ENCODE assay signal across 8 mouse cellular contexts in the genomic region with DNA sequence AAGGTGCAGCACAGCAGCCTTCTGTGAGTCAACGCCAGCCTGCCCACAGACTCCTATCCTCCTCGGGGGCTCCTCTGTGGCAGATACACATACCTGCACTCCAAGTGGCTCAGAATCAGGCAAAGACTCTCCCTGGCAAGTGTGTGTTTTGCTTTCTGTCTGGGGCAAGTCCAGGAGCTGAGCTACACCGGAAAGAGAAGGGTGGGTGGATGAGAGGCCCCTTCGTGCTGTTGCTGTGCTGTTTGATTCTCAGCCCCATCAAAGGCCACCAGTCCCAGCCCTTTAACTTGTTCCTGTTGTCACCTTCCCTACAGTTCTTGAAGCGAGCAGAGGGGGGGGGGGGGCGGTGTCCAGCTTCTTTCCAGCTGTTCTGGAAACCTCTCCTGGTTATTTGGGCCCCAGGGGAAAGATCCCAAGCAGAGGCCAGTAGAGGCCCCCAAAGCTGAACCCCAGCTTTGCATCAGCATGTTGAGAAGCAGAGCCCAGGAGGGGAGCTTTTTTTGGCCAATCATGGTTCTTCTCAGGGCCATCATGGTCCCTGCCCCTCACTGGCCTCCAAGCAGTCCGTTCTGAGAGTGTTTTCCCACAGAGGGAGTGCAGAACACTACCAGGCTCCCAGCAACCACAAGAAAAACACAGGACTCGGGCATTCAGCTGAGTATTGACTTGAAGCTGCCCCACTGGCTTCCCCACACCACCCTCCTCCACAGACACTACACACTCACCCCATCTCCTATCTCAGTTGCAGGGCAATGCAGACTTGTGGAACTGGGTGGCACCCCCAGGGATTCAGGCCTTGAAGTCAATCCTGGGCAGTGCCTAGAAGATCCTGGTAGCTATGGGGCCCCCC. TPM values are rescaled to one million over a fixed set of nuclear protein-coding genes. Genes with fewer than 3 reads are reported as not detected.
A peak's percentile ranks its signal among the peaks of the same experiment; 100 is the strongest.
DNase-seq lines count a peak whose midpoint lies in the region; ATAC-seq and TF ChIP-seq lines count a peak whose summit lies in the region.

No protein-coding gene starts in this region.

- TF ChIP-seq POLR2A in kidney, adult 2 months (IDR thresholded peaks at IDR 0.05; ENCODE audit: low read depth, low read length), result no peak
- TF ChIP-seq POLR2A in MEL (IDR thresholded peaks at IDR 0.05; ENCODE audit: control insufficient read depth in 1 of 2, insufficient read depth in 1 of 2, low read depth in 1 of 2, low read length in 2 of 2, poor library complexity in 1 of 2) (no peak), myocyte (IDR thresholded peaks at IDR 0.05; ENCODE audit: insufficient read length, low read depth) (no peak)

- TF ChIP-seq CTCF in kidney, adult 2 months (conservative IDR thresholded peaks at IDR 0.05; ENCODE audit: insufficient read depth, insufficient read length, low read depth, low read length), result no peak
- no peak for TF ChIP-seq CTCF in MEL (IDR thresholded peaks at IDR 0.05 in 2 of 3, conservative IDR thresholded peaks at IDR 0.05 in 1 of 3; ENCODE audit: control insufficient read depth in 1 of 3, insufficient read depth in 1 of 3, low read depth in 2 of 3, low read length in 3 of 3, poor library complexity in 1 of 3, severe bottlenecking in 1 of 3)

- ATAC-seq in hematopoietic stem cell, adult 5-6 weeks (replicated peaks in 1 of 2; ENCODE audit: insufficient read depth in 1 of 2, low FRiP score in 2 of 2, low TSS enrichment in 1 of 2, low read depth in 1 of 2, poor library complexity in 2 of 2, severe bottlenecking in 2 of 2), result peak; percentile 4 to 14; a peak in 2 of 4 replicates

- no peak for TF ChIP-seq EP300 in MEL (IDR thresholded peaks at IDR 0.05; ENCODE audit: low read depth in 1 of 2, low read length in 2 of 2)

- DNase-seq in kidney, adult 2 months, result no peak
- DNase-seq in kidney, postnatal 25 days, result no peak
- no peak for DNase-seq in MEL (ENCODE audit: low read depth, low spot score)
- no peak for DNase-seq in cerebellum, postnatal 14 days
- DNase-seq in gastrocnemius, postnatal 14 days, result no peak
- DNase-seq in cerebellum, postnatal 36 days, result no peak

- 41% methylated on average over 8 of the region's 8 CpGs for WGBS in kidney, adult 2 months

- no peak overlapping the region for H3ac ChIP-seq in myocyte (ENCODE audit: control insufficient read depth, insufficient read length)

- intact Hi-C loops in gastrocnemius, postnatal 14 days (cut with DNase I; ENCODE audit: low total_unique reads), result no loop called here

- TF ChIP-seq RAD21 in MEL (IDR thresholded peaks at IDR 0.05; ENCODE audit: low read depth, low read length), result no peak

- H3K4me3 ChIP-seq in kidney, adult 2 months (ENCODE audit: insufficient read depth, low read depth, low read length), result peak overlapping the region; percentile 34
- H3K4me3 ChIP-seq in MEL (ENCODE audit: control insufficient read depth in 1 of 2, insufficient read depth in 1 of 2, low read depth in 2 of 2, low read length in 2 of 2) (peak overlapping the region; percentile 57 to 72), myocyte (peak overlapping the region; percentile 27)

- no peak overlapping the region for H3K27ac ChIP-seq in kidney, adult 2 months (ENCODE audit: insufficient read depth, low read depth, low read length)
- peak overlapping the region; percentile 31; the same call in 1 of the 2 replicates for H3K27ac ChIP-seq in MEL (ENCODE audit: control insufficient read depth, low read depth, low read length)

- H3K79me2 ChIP-seq in MEL (ENCODE audit: control insufficient read depth, insufficient read depth, low read length, poor library complexity) (no peaks in the 10 kb centered on the region), myocyte (ENCODE audit: control insufficient read depth, insufficient read depth) (no peaks in the 10 kb centered on the region)

- H3K4me2 ChIP-seq in myocyte (ENCODE audit: low read depth), result peak overlapping the region; percentile 64

- peak overlapping the region; percentile 59 for H3K9ac ChIP-seq in MEL (ENCODE audit: control insufficient read depth, low read depth, low read length, poor library complexity, severe bottlenecking)

- H3K36me3 ChIP-seq in kidney, adult 2 months (ENCODE audit: control insufficient read depth, insufficient read depth, low read length), result no peaks in the 10 kb centered on the region
- peaks cover 0 to 6% of the 10 kb centered on the region in 2 experiments; a peak in 2 of 4 replicates for H3K36me3 ChIP-seq in MEL (ENCODE audit: control insufficient read depth in 1 of 2, insufficient read depth in 2 of 2, low read length in 2 of 2)
- no peaks in the 10 kb centered on the region for H3K36me3 ChIP-seq in myocyte (ENCODE audit: control insufficient read depth, insufficient read depth)

- H3K27me3 ChIP-seq in kidney, adult 2 months (replicated peaks; ENCODE audit: control insufficient read depth, insufficient read depth, low read length), result no peaks in the 10 kb centered on the region
- H3K27me3 ChIP-seq in MEL (ENCODE audit: control insufficient read depth in 1 of 2, insufficient read depth in 2 of 2, low read length in 2 of 2) (no peaks in the 10 kb centered on the region), myocyte (ENCODE audit: control insufficient read depth, insufficient read depth, insufficient read length) (no peaks in the 10 kb centered on the region)

- no peaks in the 10 kb centered on the region for H3K9me3 ChIP-seq in MEL (replicated peaks; ENCODE audit: insufficient read depth, low read length)

- H3K4me1 ChIP-seq in kidney, adult 2 months (ENCODE audit: control insufficient read depth, insufficient read depth, low read length), result no peaks in the 10 kb centered on the region; the same call in 1 of the 2 replicates
- peaks cover 0 to 15% of the 10 kb centered on the region in 2 experiments; a peak in 3 of 4 replicates for H3K4me1 ChIP-seq in MEL (ENCODE audit: control insufficient read depth in 1 of 2, insufficient read depth in 2 of 2, low read length in 2 of 2)

TF ChIP-seq in MEL, 35 proteins besides CTCF, POLR2A, EP300 and RAD21:
- TF ChIP-seq MXI1 (IDR thresholded peaks at IDR 0.05; ENCODE audit: low read depth, low read length), result no peak
- no peak for TF ChIP-seq MYC (IDR thresholded peaks at IDR 0.05; ENCODE audit: low read depth, low read length)
- TF ChIP-seq ZC3H11A (IDR thresholded peaks at IDR 0.05; ENCODE audit: low read depth, low read length), result no peak
- no peak for TF ChIP-seq ETS1 (IDR thresholded peaks at IDR 0.05; ENCODE audit: low read depth, low read length)

TF ChIP-seq in myocyte, 11 proteins besides CTCF, POLR2A, EP300 and RAD21:
- TF ChIP-seq TCF3 (IDR thresholded peaks at IDR 0.05; ENCODE audit: insufficient read length, low read depth) (no peak), E2F4 (IDR thresholded peaks at IDR 0.05; ENCODE audit: insufficient read depth) (no peak), MAX (IDR thresholded peaks at IDR 0.05; ENCODE audit: low read depth) (no peak)

RNA-seq across cellular contexts. Expression of a gene that starts 0.6 kb away (rescaled TPM):
- polyA plus RNA-seq in kidney, adult 2 months (2012; rRNA removed), result 7.6 and 10.5 TPM in 2 replicates
- 3.5 and 4.0 TPM in 2 replicates for total RNA-seq in MEL (2012; rRNA removed)
- polyA plus RNA-seq in MEL (2012; ENCODE audit: insufficient read depth in 1 of 2, insufficient read length in 2 of 2, low read depth in 1 of 2, low replicate concordance in 2 of 2, missing spikeins in 1 of 2) (1 to 10 TPM in 1 of 2 experiments, not detected in 1; 7.2 TPM), myocyte (2012; fragmentation: generic; extraction: Trizol) (1.7 TPM)
- total RNA-seq in hematopoietic stem cell, adult 5-6 weeks (2017), result 20.6 and 21.2 TPM in 2 replicates
- 1 to 10 TPM; 1.8 to 2.1 TPM for total RNA-seq in gastrocnemius, postnatal 14 days (2021)

RNA-seq across cellular contexts. Expression of a gene that starts 33.8 kb away (rescaled TPM):
- polyA plus RNA-seq in kidney, adult 2 months (2012; rRNA removed), result 3.8 and 5.7 TPM in 2 replicates
- total RNA-seq in MEL (2012; rRNA removed), result 14.2 and 14.8 TPM in 2 replicates
- polyA plus RNA-seq in MEL (2012; ENCODE audit: insufficient read depth in 1 of 2, insufficient read length in 2 of 2, low read depth in 1 of 2, low replicate concordance in 2 of 2, missing spikeins in 1 of 2) (10 to 100 TPM in 1 of 2 experiments, not detected in 1; 28.8 TPM), myocyte (2012; fragmentation: generic; extraction: Trizol) (9.8 TPM)
- 79.4 and 93.7 TPM in 2 replicates for total RNA-seq in hematopoietic stem cell, adult 5-6 weeks (2017)
- total RNA-seq in gastrocnemius, postnatal 14 days (2021), result 1 to 10 TPM; 1.8 TPM
